In genomic region chr7:118992080-118992560, GRCm38 (mm10) we compare ENCODE assay signal across 9 mouse cellular contexts. TPM values are rescaled to one million over a fixed set of nuclear protein-coding genes. Genes with fewer than 3 reads are reported as not detected.
DNase-seq lines count a peak whose midpoint lies in the region; ATAC-seq and TF ChIP-seq lines count a peak whose summit lies in the region.
"Had no signal": no experiment of that assay in that cellular context is flagged by ENCODE, and none has a peak within 500 bp of the region (broad histone marks: within the 10 kb centered on the region; RNA-seq: fewer than 3 reads in every experiment).

No protein-coding gene starts in this region.

- H3K9ac ChIP-seq in heart, embryonic 16.5 days (ENCODE audit: low read length): no peak overlapping the region
- no peak overlapping the region for H3K9ac ChIP-seq in heart, embryonic 11.5 days (ENCODE audit: low read depth, low read length)
- peak overlapping the region; percentile 79; the same call in 1 of the 2 replicates for H3K9ac ChIP-seq in forebrain, embryonic 14.5 days (ENCODE audit: low read length)
- H3K9ac ChIP-seq in midbrain, embryonic 13.5 days (replicated peaks): no peak overlapping the region; the same call in 1 of the 2 replicates
- H3K9ac ChIP-seq: liver, embryonic 15.5 days had no signal

- peak overlapping the region; percentile 94; the same call in 1 of the 2 replicates for H3K4me2 ChIP-seq in heart, embryonic 16.5 days (ENCODE audit: low read depth, low read length)
- H3K4me2 ChIP-seq in heart, embryonic 11.5 days: no peak overlapping the region
- H3K4me2 ChIP-seq in forebrain, embryonic 14.5 days (ENCODE audit: low read length): peak overlapping the region; percentile 86
- H3K4me2 ChIP-seq in midbrain, embryonic 13.5 days (replicated peaks): peak overlapping the region; percentile 89
- H3K4me2 ChIP-seq: liver, embryonic 15.5 days had no signal

- WGBS in heart, embryonic 16.5 days: 53% methylated on average over 6 of the region's 6 CpGs
- 48% methylated on average over 6 of the region's 6 CpGs for WGBS in heart, embryonic 11.5 days (ENCODE audit: insufficient replicate concordance)
- 11% methylated on average over 6 of the region's 6 CpGs for WGBS in forebrain, embryonic 14.5 days
- 18% methylated on average over 6 of the region's 6 CpGs for WGBS in midbrain, embryonic 13.5 days

- H3K9me3 ChIP-seq in heart, embryonic 16.5 days (replicated peaks; ENCODE audit: control insufficient read depth, low read length): no peaks in the 10 kb centered on the region
- no peaks in the 10 kb centered on the region for H3K9me3 ChIP-seq in heart, embryonic 11.5 days (replicated peaks; ENCODE audit: control insufficient read depth, low read length)
- no peaks in the 10 kb centered on the region for H3K9me3 ChIP-seq in forebrain, embryonic 14.5 days (replicated peaks; ENCODE audit: control insufficient read depth, low read length)
- H3K9me3 ChIP-seq in midbrain, embryonic 13.5 days: no peaks in the 10 kb centered on the region
- H3K9me3 ChIP-seq: liver, embryonic 15.5 days had no signal

- no peaks in the 10 kb centered on the region for H3K27me3 ChIP-seq in heart, embryonic 16.5 days (ENCODE audit: control insufficient read depth, insufficient read depth, low read length)
- H3K27me3 ChIP-seq in heart, embryonic 11.5 days (ENCODE audit: control insufficient read depth, insufficient read depth, low read length): peaks cover 14% of the 10 kb centered on the region; the same call in 1 of the 2 replicates
- no peaks in the 10 kb centered on the region for H3K27me3 ChIP-seq in forebrain, embryonic 14.5 days (replicated peaks; ENCODE audit: control insufficient read depth, insufficient read depth, low read length)
- no peaks in the 10 kb centered on the region for H3K27me3 ChIP-seq in midbrain, embryonic 13.5 days

- no peaks in the 10 kb centered on the region for H3K36me3 ChIP-seq in heart, embryonic 16.5 days (ENCODE audit: control insufficient read depth, insufficient read depth)
- no peaks in the 10 kb centered on the region for H3K36me3 ChIP-seq in heart, embryonic 11.5 days (ENCODE audit: control insufficient read depth, insufficient read depth, low read length)
- no peaks in the 10 kb centered on the region for H3K36me3 ChIP-seq in forebrain, embryonic 14.5 days (ENCODE audit: control insufficient read depth, insufficient read depth, low read length)
- H3K36me3 ChIP-seq in midbrain, embryonic 13.5 days: no peaks in the 10 kb centered on the region
- H3K36me3 ChIP-seq: liver, embryonic 15.5 days had no signal

- no peak for ATAC-seq in heart, embryonic 16.5 days (replicated peaks; ENCODE audit: extremely low read depth, insufficient read depth, low FRiP score)
- ATAC-seq in heart, embryonic 11.5 days (replicated peaks; ENCODE audit: insufficient number of reproducible peaks, low FRiP score, low TSS enrichment): no peak
- no peak for ATAC-seq in forebrain, embryonic 14.5 days
- ATAC-seq in midbrain, embryonic 13.5 days: no peak

- no peak for DNase-seq in forebrain, embryonic 14.5 days (ENCODE audit: low spot score)
- no peak for DNase-seq in thymus, postnatal 0 days (ENCODE audit: low spot score)
- no peak for DNase-seq in adipocyte (ENCODE audit: low spot score)
- DNase-seq: thymus, adult 18-20 months had no signal

- TF ChIP-seq POLR2A in cortical plate, adult 2 months (IDR thresholded peaks at IDR 0.05; ENCODE audit: extremely low read depth, insufficient read depth, low read length): no peak

- no peak overlapping the region for H3K27ac ChIP-seq in heart, embryonic 16.5 days (ENCODE audit: low read length)
- no peak overlapping the region for H3K27ac ChIP-seq in heart, embryonic 11.5 days (ENCODE audit: low read depth, low read length)
- H3K27ac ChIP-seq in cortical plate, adult 2 months (ENCODE audit: insufficient read depth, low read length): 0 out of 2 replicates have a peak overlapping the region, but pooled peaks have one; percentile 31
- peak overlapping the region; percentile 73 for H3K27ac ChIP-seq in forebrain, embryonic 14.5 days (ENCODE audit: low read depth, low read length)
- peak overlapping the region; percentile 79 for H3K27ac ChIP-seq in midbrain, embryonic 13.5 days
- H3K27ac ChIP-seq: liver, embryonic 15.5 days had no signal

- H3K4me1 ChIP-seq in heart, embryonic 16.5 days (ENCODE audit: control insufficient read depth, insufficient read depth, low read length): peaks cover 16% of the 10 kb centered on the region
- H3K4me1 ChIP-seq in heart, embryonic 11.5 days (ENCODE audit: control insufficient read depth, insufficient read depth, low read length): peaks cover 8% of the 10 kb centered on the region; the same call in 1 of the 2 replicates
- peaks cover 17% of the 10 kb centered on the region for H3K4me1 ChIP-seq in cortical plate, adult 2 months (ENCODE audit: control insufficient read depth, insufficient read depth, low read length)
- peaks cover 48% of the 10 kb centered on the region for H3K4me1 ChIP-seq in forebrain, embryonic 14.5 days (ENCODE audit: control insufficient read depth, insufficient read depth, low read length)
- H3K4me1 ChIP-seq in midbrain, embryonic 13.5 days (replicated peaks): peaks cover 68% of the 10 kb centered on the region

- TF ChIP-seq CTCF in cortical plate, adult 2 months (IDR thresholded peaks at IDR 0.05; ENCODE audit: extremely low read depth, insufficient read depth, low read length): no peak

- H3K4me3 ChIP-seq in heart, embryonic 16.5 days (ENCODE audit: low read length): no peak overlapping the region
- no peak overlapping the region for H3K4me3 ChIP-seq in heart, embryonic 11.5 days (ENCODE audit: low read depth, low read length)
- no peak overlapping the region for H3K4me3 ChIP-seq in cortical plate, adult 2 months (ENCODE audit: insufficient read depth, low read length)
- H3K4me3 ChIP-seq in forebrain, embryonic 14.5 days (ENCODE audit: low read depth, low read length): peak overlapping the region; percentile 55
- H3K4me3 ChIP-seq in midbrain, embryonic 13.5 days (replicated peaks): peak overlapping the region; percentile 63
- H3K4me3 ChIP-seq: liver, embryonic 15.5 days had no signal

RNA-seq across cellular contexts. Expression of gene Gprc5b, which starts 2.9 kb away (rescaled TPM):
- polyA plus RNA-seq in heart, embryonic 16.5 days (2015; fragmentation: Nextera tagmentation; extraction: Ambion mirVana): 5.3 and 5.8 TPM in 2 replicates
- 4.1 and 5.7 TPM in 2 replicates for polyA plus RNA-seq in heart, embryonic 11.5 days (2014; fragmentation: Nextera tagmentation; extraction: Ambion mirVana)
- 126 and 141 TPM in 2 replicates for polyA plus RNA-seq in cortical plate, adult 2 months (2012; rRNA removed)
- polyA plus RNA-seq in forebrain, embryonic 14.5 days (2014; fragmentation: Nextera tagmentation; extraction: Ambion mirVana): 12.6 and 14.3 TPM in 2 replicates
- polyA plus RNA-seq in midbrain, embryonic 13.5 days (2015; fragmentation: Nextera tagmentation; extraction: Ambion mirVana): 7.2 and 7.6 TPM in 2 replicates
- polyA plus RNA-seq in thymus, postnatal 0 days (2015; fragmentation: Nextera tagmentation; extraction: Ambion mirVana): 0.55 and 0.57 TPM in 2 replicates

Comparison
In these comparisons a context has a peak if more than half of its experiments do, and no peak if none do; other contexts are left out.
1. H3K27ac ChIP-seq: peak in cortical plate, adult 2 months (single experiment), forebrain, embryonic 14.5 days (single experiment) and midbrain, embryonic 13.5 days (single experiment); none in heart, embryonic 16.5 days (single experiment) and heart, embryonic 11.5 days (single experiment).
2. H3K4me3 ChIP-seq: peak in forebrain, embryonic 14.5 days (single experiment) and midbrain, embryonic 13.5 days (single experiment); none in heart, embryonic 16.5 days (single experiment), heart, embryonic 11.5 days (single experiment) and cortical plate, adult 2 months (single experiment).